Mouse (Mus musculus) kidney, embryonic 16.5 days (tissue): Measurements from ENCODE around the gene Cmah. TPM values are rescaled to one million over a fixed set of nuclear protein-coding genes. Genes with fewer than 3 reads are reported as not detected.

Experiments
- ATAC-seq: fragments of 200-750 bp; cut with Nextera tagmentation; 2 replicates; pipeline ENCODE4 v1.8.0; 2017; ENCODE audit warnings: moderate TSS enrichment; ENCODE audit not compliant: low FRiP score, low TSS enrichment
- H3K27ac ChIP-seq: fragments of 300-500 bp; sonication (generic); 2 replicates; pipeline ENCODE4 v1.5.1; 2014; ENCODE audit warnings: low read length
- H3K27me3 ChIP-seq: fragments of 300-500 bp; sonication (generic); 2 replicates; pipeline ENCODE4 v1.6.1; 2014; ENCODE audit warnings: low read length, control low read depth, mixed read lengths; ENCODE audit not compliant: insufficient read depth
- H3K36me3 ChIP-seq: fragments of 300-500 bp; sonication (generic); 2 replicates; pipeline ENCODE4 v1.6.1; 2014; ENCODE audit warnings: low read length, control low read depth, mixed read lengths; ENCODE audit not compliant: insufficient read depth
- H3K4me1 ChIP-seq: fragments of 300-500 bp; sonication (generic); 2 replicates; pipeline ENCODE4 v1.6.1; 2014; ENCODE audit warnings: low read length, control low read depth, mixed read lengths; ENCODE audit not compliant: insufficient read depth
- H3K4me2 ChIP-seq: fragments of 300-500 bp; sonication (generic); replicated peaks from 2 replicates; pipeline ENCODE4 v1.6.1; 2014; ENCODE audit warnings: low read depth, low read length
- H3K4me3 ChIP-seq: fragments of 300-500 bp; sonication (generic); 2 replicates; pipeline ENCODE4 v1.5.1; 2014; ENCODE audit warnings: mild to moderate bottlenecking, low read length
- H3K9ac ChIP-seq: fragments of 300-500 bp; sonication (generic); replicated peaks from 2 replicates; pipeline ENCODE4 v1.6.1; 2014; ENCODE audit warnings: low read length
- H3K9me3 ChIP-seq: fragments of 300-500 bp; sonication (generic); 2 replicates; pipeline ENCODE4 v1.6.1; 2016; ENCODE audit warnings: low read length, control low read depth
- WGBS: fragments of 180-500 bp; shearing (Covaris S2); extraction: QIAGEN DNeasy Blood & Tissue Kit; methylation state at CpG from one replicate; pipeline ENCODE4 v1.1.7; 2014; 5-methylcytosine and 5-hydroxymethylcytosine counted together
- polyA plus RNA-seq: library from polyadenylated mRNA; unstranded; fragments of >200 nt; fragmentation: Nextera tagmentation; extraction: Ambion mirVana; gene quantifications from 2 replicates; pipeline ENCODE4 v1.2.1, GENCODE M21; 2015

Cmah gene
- polyA plus RNA-seq, 1 experiment from 2014 or later: 0.79 TPM

DNA sequence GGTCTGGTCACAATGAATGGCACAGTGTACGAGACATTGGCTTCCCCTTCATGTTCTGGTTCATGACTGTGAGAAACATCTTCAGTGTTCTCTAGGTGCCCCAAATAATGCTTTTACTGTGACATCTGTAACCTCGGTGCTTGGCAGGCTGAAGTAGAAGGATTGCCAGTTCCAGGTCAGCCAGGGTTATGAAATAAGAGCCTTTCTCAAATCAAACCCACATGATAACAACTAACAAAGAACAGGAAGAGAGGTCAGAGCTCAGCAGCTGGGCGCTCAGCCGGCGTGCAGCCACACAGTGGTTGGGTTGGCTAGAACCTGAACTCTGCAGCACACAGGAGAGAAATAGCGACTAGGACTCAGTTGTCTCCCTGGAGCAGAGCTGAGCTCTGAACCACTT, 115.1 kb downstream of the Cmah start:
- no peak overlapping the region for H3K4me2 ChIP-seq
- no peak for ATAC-seq
- H3K4me1 ChIP-seq: 0 out of 2 replicates have a peak, but pooled peaks cover 7% of the 10 kb centered on the region
- no peak overlapping the region for H3K4me3 ChIP-seq
- H3K36me3 ChIP-seq: no peaks in the 10 kb centered on the region
- H3K9me3 ChIP-seq: no peaks in the 10 kb centered on the region
- no peak overlapping the region for H3K27ac ChIP-seq
- 34% methylated on average over 6 of the region's 6 CpGs for WGBS
- no peaks in the 10 kb centered on the region for H3K27me3 ChIP-seq
- H3K9ac ChIP-seq: no peak overlapping the region

DNA sequence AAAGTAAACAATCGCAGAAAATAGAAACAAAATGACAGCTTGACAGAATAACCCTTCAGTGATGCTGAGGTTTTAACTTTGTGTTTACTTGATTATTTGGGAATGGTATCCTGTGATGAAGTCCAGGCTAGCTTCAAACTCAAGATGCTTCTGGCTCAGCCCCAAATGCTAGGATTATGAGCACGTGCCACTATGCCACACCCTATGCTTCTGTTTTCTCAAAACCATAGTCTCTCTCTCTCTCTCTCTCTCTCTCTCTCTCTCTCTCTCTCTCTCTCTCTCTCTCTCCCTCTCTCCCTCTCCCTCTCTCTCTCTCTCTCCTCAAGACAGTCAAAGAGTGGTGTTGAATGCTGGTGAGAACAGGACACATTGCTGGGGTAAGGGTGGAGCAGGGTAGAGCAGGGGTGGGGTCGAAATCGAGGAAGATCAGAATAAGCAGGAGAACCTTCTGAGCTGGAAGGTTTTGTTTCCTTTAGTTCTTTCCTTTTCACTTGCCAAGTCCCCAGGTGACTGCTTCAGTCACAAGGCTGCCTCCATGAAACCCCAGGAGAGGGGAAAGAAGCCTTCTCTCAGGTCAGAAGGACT, 116.7 kb downstream of the Cmah start:
- 0 out of 2 replicates have a peak, but pooled peaks cover 7% of the 10 kb centered on the region for H3K4me1 ChIP-seq
- H3K36me3 ChIP-seq: no peaks in the 10 kb centered on the region
- 85% methylated on average over 4 of the region's 4 CpGs for WGBS
- H3K4me2 ChIP-seq: no peak overlapping the region
- no peak overlapping the region for H3K4me3 ChIP-seq
- no peaks in the 10 kb centered on the region for H3K9me3 ChIP-seq
- H3K9ac ChIP-seq: no peak overlapping the region
- H3K27ac ChIP-seq: no peak overlapping the region
- H3K27me3 ChIP-seq: no peaks in the 10 kb centered on the region
- ATAC-seq: no peak

DNA sequence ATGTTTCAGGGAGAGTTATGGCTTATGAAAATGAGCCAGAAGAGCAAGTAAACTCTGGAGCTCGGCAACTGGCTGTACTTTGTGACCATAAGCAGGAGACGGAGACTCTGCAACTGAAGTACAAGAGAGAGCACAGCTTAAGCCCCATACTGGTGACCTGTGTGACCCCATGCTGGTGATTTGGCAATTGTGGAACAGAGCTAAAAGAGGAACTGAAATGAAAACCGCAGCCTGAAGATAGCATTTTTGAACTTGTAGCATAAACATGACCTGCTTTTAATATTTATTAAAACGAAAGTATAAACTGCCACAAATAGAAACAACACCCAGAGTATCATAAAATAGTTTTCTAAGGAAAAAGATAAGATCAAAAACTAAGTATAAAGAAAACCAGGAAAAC, 117.5 kb downstream of the Cmah start:
- no peaks in the 10 kb centered on the region for H3K9me3 ChIP-seq
- no peaks in the 10 kb centered on the region for H3K36me3 ChIP-seq
- no peaks in the 10 kb centered on the region for H3K27me3 ChIP-seq
- H3K27ac ChIP-seq: no peak overlapping the region
- 0 out of 2 replicates have a peak, but pooled peaks cover 7% of the 10 kb centered on the region for H3K4me1 ChIP-seq
- H3K4me3 ChIP-seq: no peak overlapping the region
- 61% methylated on average over 4 of the region's 4 CpGs for WGBS
- no peak for ATAC-seq
- no peak overlapping the region for H3K9ac ChIP-seq
- no peak overlapping the region for H3K4me2 ChIP-seq

DNA sequence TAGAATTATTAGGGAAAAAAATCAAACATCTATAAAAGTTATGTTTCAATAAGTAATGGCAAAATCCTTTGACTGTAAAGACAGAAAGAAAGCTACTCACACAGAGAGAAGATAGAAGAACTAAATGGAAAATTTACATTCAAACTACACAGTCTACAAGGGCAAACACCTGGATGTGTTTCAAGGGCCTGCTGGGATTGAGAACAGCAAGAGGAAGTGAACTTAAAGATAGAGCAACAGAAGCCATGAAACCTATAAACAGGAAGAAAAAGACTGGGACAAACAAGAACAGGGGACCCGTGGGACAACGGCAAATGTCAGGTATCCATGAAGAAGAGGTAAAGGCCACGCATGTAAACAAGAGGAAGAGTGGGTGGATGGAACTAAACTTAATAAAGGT, 118.0 kb downstream of the Cmah start:
- Histone ChIP-seq H3K4me3 (no peak overlapping the region), H3K9me3 (no peaks in the 10 kb centered on the region), H3K36me3 (no peaks in the 10 kb centered on the region), H3K4me1 (0 out of 2 replicates have a peak, but pooled peaks cover 7% of the 10 kb centered on the region), H3K27ac (no peak overlapping the region), H3K9ac (no peak overlapping the region), H3K27me3 (no peaks in the 10 kb centered on the region), H3K4me2 (no peak overlapping the region)
- WGBS: 77% methylated on average over 3 of the region's 3 CpGs
- ATAC-seq: no peak

DNA sequence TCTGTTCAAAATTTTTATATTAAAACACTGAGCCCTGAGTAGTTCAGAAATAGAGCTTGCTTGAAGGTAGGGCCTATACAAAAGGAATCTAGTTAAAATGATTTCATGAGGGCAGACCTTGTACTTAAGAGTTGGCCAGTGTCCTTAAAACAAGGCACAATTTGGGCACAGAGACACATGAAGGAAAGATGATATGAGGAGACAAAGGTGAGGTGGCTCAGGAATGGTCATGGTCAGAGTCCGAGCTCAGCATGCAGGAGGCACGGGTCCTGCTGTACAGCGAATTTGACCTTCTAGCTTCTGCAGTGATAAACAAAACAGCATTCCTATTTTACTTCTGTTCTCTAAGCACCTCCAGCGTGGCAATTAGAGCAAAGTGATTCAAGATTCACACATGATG, 118.9 kb downstream of the Cmah start:
- Histone ChIP-seq H3K4me2 (no peak overlapping the region), H3K36me3 (no peaks in the 10 kb centered on the region), H3K27ac (no peak overlapping the region), H3K4me3 (no peak overlapping the region), H3K27me3 (no peaks in the 10 kb centered on the region), H3K4me1 (0 out of 2 replicates have a peak, but pooled peaks cover 7% of the 10 kb centered on the region), H3K9me3 (no peaks in the 10 kb centered on the region), H3K9ac (no peak overlapping the region)
- no peak for ATAC-seq
- WGBS: 73% methylated on average over 4 of the region's 4 CpGs

DNA sequence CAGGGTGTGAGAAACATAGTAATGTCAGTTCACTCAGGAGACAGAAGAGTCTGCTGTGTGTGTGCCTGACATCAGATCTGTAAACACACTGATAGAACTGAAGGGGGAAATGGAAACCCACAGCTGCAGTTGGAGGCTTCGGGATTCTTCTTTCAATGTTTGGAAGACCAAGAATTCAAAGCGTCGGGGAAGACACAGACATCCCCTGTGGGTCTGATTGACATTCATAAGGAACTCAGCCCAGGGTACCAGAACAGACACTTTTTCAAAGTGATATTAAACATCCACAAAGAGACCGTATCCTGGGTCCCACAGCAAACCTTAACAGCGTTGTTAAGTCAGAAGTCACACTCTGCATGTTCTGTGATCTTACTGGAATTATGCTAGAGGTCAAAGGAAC, 119.8 kb downstream of the Cmah start:
- no peak overlapping the region for H3K9ac ChIP-seq
- no peak for ATAC-seq
- 0 out of 2 replicates have a peak, but pooled peaks cover 6% of the 10 kb centered on the region for H3K4me1 ChIP-seq
- H3K27ac ChIP-seq: no peak overlapping the region
- no peaks in the 10 kb centered on the region for H3K9me3 ChIP-seq
- no peaks in the 10 kb centered on the region for H3K27me3 ChIP-seq
- H3K4me3 ChIP-seq: no peak overlapping the region
- H3K4me2 ChIP-seq: no peak overlapping the region
- no peaks in the 10 kb centered on the region for H3K36me3 ChIP-seq
- WGBS: 64% methylated on average over 5 of the region's 5 CpGs

DNA sequence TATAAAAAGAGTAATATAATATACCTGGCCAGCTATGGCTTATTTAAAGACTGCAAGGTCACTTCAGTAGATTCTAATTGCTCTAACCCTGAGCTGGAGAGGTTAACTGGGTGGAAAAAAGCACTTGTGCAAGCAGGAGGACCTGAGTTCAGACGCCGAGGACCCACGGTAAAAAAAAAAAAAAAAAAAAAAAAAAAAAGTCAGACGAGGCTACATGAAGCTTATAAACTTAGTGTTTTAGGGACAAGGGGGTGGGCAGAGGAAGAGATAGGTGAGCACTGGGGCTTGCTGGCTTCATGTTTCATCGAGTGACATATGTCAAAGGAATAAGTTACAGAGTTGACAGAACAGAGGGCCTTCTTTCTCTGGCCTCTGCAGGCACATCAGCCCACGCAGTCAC, 121.4 kb downstream of the Cmah start:
- no peaks in the 10 kb centered on the region for H3K27me3 ChIP-seq
- H3K27ac ChIP-seq: no peak overlapping the region
- ATAC-seq: no peak
- 67% methylated on average over 6 of the region's 6 CpGs for WGBS
- no peak overlapping the region for H3K4me3 ChIP-seq
- no peak overlapping the region for H3K9ac ChIP-seq
- H3K4me1 ChIP-seq: no peaks in the 10 kb centered on the region
- no peaks in the 10 kb centered on the region for H3K36me3 ChIP-seq
- no peak overlapping the region for H3K4me2 ChIP-seq
- H3K9me3 ChIP-seq: no peaks in the 10 kb centered on the region

DNA sequence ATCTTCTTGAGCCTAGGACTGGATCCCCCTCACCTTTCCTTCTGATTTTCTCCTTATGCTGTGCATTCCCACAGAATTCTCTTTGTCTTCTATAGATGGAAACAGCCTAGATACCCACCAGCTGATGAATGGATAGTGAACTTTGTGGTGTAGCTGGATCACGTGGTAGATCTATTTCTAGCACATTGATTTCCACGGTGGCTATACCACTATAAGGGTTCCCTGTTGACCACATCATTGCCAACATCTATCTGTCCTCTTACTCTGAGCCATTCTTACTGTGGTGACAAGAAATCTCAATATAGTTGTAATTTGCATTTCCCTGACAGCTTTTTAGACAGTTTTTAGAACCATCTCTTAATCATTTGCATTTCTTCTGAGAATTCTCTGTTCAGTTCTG, 124.3 kb downstream of the Cmah start:
- no peaks in the 10 kb centered on the region for H3K27me3 ChIP-seq
- no peak overlapping the region for H3K4me2 ChIP-seq
- H3K4me3 ChIP-seq: no peak overlapping the region
- 85% methylated on average over 2 of the region's 2 CpGs for WGBS
- H3K27ac ChIP-seq: no peak overlapping the region
- H3K36me3 ChIP-seq: no peaks in the 10 kb centered on the region
- no peak for ATAC-seq
- H3K4me1 ChIP-seq: no peaks in the 10 kb centered on the region
- H3K9ac ChIP-seq: no peak overlapping the region
- H3K9me3 ChIP-seq: no peaks in the 10 kb centered on the region

DNA sequence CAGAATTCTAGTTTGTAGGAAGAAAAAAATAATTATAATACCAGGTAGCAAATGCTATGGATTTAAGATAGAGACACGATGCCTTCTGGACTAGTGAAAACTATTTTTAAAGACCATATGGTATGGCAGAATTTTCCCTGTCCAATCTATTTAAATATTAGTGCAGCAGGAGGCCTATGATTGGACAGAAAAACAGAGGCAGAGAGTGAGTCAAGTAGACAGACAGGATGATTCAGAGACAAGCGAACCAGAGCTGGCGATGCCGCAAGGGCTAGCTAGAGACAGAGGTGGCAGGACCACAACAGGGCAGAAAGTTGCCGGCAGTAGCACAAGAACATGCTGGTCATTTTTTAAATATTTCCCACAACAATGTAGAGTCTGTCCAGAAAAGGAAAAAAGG, 126.5 kb downstream of the Cmah start:
- ATAC-seq: no peak
- H3K4me1 ChIP-seq: no peaks in the 10 kb centered on the region
- no peaks in the 10 kb centered on the region for H3K27me3 ChIP-seq
- WGBS: 92% methylated on average over 5 of the region's 5 CpGs
- H3K9ac ChIP-seq: no peak overlapping the region
- no peaks in the 10 kb centered on the region for H3K36me3 ChIP-seq
- no peak overlapping the region for H3K4me2 ChIP-seq
- no peaks in the 10 kb centered on the region for H3K9me3 ChIP-seq
- no peak overlapping the region for H3K4me3 ChIP-seq
- H3K27ac ChIP-seq: no peak overlapping the region

DNA sequence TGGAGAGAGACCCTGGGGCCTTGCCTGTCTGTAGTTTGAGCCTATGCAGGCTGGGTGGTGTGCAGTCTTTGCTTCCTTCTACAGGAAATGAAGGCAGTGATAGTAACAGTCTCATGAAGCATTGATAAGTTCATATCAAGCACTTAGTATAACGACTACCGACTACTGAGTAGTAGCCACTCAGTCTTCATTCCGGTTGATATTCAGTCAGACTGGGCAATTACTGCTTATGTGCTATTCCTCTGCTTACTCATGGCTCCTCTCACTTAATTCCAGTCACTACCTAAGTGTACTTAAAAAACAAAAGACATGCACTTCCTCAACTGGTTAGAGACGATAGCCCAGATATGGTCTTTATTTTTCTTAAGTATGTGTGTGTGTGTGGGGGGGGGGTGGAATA, 129.2 kb downstream of the Cmah start:
- no peaks in the 10 kb centered on the region for H3K9me3 ChIP-seq
- H3K4me2 ChIP-seq: no peak overlapping the region
- no peak overlapping the region for H3K4me3 ChIP-seq
- no peaks in the 10 kb centered on the region for H3K4me1 ChIP-seq
- ATAC-seq: no peak
- H3K27ac ChIP-seq: no peak overlapping the region
- H3K27me3 ChIP-seq: no peaks in the 10 kb centered on the region
- 93% methylated on average over 4 of the region's 4 CpGs for WGBS
- no peaks in the 10 kb centered on the region for H3K36me3 ChIP-seq
- H3K9ac ChIP-seq: no peak overlapping the region
